Mouse (Mus musculus) regulatory T cell (primary cell): ENCODE data around the gene Ifnl3.

ENCODE experiments used
- in situ Hi-C: fragments of 300-600 bp; cut with MboI, MseI; formaldehyde crosslinking; loops from one replicate; pipeline ENCODE4 v1.15.1; 2025; ENCODE audit warnings: high pct_unique_total_duplicates

Gene Ifnl3

GRCm38 (mm10) chr7:28546649-28547048 lies 24.0 kb downstream of the Ifnl3 start:
- in situ Hi-C loops: no loop called here

GRCm38 (mm10) chr7:28547154-28547553 lies 24.5 kb downstream of the Ifnl3 start, which contains the start of gene Nccrp1:
Nccrp1 (minus strand) TSS chr7:28547254.
- in situ Hi-C loops: no loop called here

GRCm38 (mm10) chr7:28547628-28548027 lies 25.0 kb downstream of the Ifnl3 start:
- in situ Hi-C loops: no loop called here

GRCm38 (mm10) chr7:28553076-28553475 lies 30.4 kb downstream of the Ifnl3 start:
- in situ Hi-C loops: no loop called here

GRCm38 (mm10) chr7:28555939-28556535 lies 33.4 kb downstream of the Ifnl3 start:
- in situ Hi-C loops: no loop called here

DNA sequence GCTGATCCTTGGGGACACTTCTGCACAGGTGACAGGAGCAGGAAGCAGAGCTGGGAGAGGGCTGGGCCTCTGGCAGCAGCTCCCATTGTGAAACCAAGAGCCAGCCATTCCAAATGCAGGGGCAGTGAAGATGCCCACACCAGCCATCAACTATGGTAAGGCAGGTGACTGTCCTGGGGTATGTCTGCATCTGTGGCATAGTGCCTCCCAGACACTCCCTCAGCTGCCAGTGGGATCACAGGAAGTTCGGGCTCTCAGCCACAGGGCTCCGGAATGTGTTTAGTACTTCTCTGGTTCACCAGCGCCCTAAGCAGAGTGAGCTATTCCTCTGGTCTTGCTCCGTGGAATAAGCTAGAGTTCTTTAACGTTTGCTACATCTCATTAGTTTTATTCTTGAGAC lies 34.4 kb downstream of the Ifnl3 start:
- in situ Hi-C loops: no loop called here

DNA sequence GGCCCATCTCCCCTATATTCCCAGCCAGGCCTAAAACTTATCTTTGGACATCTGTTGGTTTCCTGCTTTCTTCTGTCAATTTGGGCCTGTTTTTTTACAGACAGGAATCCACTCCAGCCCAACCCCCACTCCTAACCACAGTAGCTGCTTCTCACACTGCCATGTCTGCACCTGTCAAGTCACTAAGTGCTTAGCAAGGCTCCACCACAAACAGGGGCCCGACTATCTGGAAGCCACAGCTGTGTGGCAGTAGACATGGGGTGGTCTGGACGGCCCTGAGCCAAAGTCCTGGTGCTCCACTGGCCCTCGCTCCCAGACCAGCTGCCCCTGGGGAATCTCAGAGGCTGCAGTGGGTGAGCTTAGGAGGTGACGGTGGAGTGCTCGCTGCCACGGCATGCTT lies 35.1 kb downstream of the Ifnl3 start:
- in situ Hi-C loops: no loop called here

DNA sequence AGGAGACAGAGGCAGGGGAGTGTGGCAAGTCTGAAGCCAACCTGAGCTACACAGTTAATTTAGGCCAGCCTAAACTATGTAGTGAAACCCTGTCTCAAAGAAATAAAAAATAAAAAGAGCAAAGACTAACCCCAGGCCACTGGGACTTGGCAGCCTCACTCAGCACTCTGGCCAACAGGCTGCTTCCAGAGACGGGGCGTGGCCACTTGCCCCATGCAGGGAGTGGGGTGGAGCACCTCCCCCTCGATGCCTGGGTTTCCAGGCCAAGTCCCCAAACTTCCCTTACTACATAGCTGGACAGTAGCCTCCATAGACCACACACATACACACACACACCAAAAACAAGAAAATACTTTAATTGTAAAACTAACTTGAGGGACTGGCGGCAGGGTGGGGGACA lies 35.9 kb downstream of the Ifnl3 start:
- in situ Hi-C loops: no loop called here

GRCm38 (mm10) chr7:28560856-28561255 lies 38.2 kb downstream of the Ifnl3 start:
- in situ Hi-C loops: no loop called here

DNA sequence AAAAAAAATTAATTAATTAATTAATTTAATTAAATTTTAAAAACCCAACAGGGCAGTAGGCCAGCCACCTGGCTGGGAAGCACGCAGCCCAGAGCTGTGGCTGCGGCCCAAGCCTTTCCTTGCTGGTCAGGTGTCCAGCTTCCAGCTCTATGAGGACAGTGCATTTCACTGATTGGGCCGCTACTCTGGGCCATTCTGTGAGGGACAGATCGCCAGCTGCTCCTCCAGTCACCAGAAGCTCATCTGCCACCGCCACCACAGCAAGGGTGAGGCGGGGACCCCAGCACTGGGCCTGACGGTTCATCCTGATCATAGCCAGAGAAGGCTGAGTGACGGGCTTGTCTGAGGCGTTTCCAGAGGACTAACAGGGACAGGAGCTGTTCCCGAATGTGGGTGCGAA lies 39.3 kb downstream of the Ifnl3 start:
- in situ Hi-C loops: no loop called here

GRCm38 (mm10) chr7:28562371-28562770 lies 39.7 kb downstream of the Ifnl3 start:
- in situ Hi-C loops: no loop called here

GRCm38 (mm10) chr7:28562951-28563350 lies 40.3 kb downstream of the Ifnl3 start:
- in situ Hi-C loops: no loop called here

DNA sequence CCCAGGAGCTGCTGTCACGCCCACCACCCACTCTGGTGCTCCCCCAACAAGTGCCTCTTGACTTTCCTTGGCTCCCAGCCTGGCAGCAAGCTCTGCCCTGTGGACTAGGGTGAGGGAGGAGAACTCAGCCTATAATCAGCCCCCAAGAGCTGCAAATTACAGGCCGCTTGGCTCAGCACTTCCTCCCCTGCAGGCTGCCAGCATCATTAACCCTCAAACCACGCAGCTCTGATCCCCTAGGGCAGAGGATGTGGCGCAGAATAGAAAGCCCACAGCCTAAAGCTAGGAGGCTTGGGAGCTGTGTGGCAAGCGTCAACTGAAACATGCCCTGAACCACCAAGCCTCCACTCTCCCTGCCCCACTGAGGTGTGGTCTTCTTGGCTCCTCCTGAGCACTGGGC lies 42.8 kb downstream of the Ifnl3 start:
- in situ Hi-C loops: loop anchor here (5.0 kb wide), 1 partner anchor 37 kb away; no protein-coding TSS in a partner anchor

DNA sequence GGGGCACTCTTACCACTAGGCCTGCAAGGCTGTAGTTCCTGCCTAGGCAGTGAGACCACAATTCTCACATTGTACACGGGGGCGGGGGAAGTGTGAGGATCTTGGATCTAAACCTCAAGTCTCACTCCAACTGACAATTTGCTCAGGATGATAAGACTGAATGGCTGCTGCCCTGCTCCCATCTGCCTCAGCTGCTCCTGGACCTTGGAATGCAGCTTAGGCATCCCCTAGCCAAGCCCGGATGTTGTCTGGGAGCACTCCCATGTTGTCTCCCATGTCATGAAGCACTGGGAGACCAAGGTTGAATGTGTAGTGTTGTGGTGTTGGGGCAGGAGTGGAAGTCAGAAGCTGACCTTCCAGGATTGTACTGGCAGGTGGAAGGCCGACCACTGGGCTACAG lies 44.9 kb downstream of the Ifnl3 start:
- in situ Hi-C loops: loop anchor here (5.0 kb wide), 1 partner anchor 35 kb away; no protein-coding TSS in a partner anchor

- in situ Hi-C loops: loop anchor here (5.0 kb wide), 1 partner anchor 34 kb away; no protein-coding TSS in a partner anchor
Measured at GRCm38 (mm10) chr7:28568253-28568652, 45.6 kb downstream of the Ifnl3 start.

DNA sequence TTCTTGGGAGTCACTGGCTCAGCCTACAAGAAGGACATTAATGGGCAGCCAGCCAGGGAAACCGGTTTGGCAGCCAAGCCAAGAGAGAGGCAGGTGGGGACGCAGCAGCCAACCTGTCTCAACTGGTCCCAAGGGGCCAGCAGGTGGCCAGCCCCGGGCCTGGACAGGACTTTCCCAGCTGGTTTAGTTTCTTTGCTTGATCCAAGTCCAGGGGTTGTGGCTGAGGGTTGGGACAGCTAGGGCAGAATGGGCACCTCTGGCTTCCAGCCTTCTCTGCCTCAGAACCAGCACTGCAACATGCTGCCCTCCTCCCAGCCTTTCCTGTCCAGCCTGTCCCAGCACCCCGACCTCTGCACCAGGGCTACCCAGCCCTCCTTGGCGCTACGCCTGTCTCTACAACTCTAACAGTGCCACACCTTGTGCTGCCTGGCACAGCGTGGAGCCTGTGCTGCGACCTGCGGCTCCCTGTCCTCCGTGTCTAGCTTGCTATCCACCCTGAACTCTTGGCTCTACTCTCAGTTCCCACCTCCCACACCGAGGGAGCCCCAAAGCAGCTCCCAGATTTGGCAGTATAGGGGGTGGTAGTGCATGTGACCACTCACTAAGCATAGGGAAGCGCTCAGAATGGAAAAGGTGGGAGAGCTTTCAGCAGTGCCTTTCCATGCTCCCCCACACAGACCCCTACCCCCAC lies 47.8 kb downstream of the Ifnl3 start:
- in situ Hi-C loops: loop anchor here (5.0 kb wide), 1 partner anchor 107 kb away; no protein-coding TSS in a partner anchor

DNA sequence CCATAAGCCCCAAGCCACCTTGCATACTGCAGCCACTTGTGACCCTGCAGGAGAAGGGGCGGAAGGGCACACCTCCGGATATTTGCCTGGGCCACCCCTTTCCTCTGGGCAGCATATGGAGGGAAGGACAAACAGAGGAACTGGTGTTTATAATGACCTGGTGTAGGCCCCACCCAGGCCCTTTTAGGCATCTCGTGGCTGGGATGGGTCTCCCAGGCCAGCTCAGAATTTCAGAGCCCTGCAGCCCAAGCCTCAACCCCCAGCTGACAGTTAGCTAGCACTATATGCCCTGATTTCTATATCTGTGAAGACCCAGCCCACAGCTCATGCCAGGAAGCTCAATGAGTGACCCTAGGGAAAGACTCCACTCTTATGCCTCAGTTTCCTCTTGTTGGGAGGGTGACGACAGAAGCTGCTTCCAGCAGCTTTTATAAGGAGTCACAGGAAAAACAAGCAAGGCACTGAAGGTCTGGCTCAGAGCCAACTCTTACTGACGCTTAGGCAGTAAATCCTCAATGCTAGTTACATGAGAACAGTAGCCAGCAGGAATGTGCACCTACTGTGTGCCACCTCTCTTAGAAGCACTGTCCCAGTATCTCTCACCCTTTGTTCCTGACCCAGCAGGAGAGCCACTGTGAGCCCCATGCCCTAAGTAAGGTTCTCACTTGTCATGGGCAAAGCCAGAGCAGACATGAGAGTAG lies 48.5 kb downstream of the Ifnl3 start:
- in situ Hi-C loops: loop anchor here (5.0 kb wide), 1 partner anchor 106 kb away; no protein-coding TSS in a partner anchor

DNA sequence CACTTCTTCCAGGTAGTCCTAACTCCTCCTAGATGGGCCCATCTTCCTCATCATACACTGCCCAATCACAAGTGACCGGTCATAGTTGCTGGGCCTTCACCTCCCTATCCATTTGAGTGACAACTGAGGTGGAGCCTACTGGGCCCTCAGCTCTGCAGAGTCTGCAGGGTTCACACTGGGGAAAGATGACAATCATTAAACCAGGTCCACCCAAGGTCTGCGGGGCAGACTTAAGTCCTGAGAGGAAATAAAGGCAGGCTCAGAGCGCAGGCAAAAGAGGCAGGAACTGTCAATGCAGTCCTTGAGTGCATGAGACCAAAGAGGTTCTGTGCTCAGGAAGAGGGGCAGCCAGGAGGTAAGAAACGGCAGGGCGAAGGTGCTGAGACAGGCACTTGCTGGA lies 50.1 kb downstream of the Ifnl3 start:
- in situ Hi-C loops: loop anchor here (5.0 kb wide), 1 partner anchor 105 kb away; no protein-coding TSS in a partner anchor

DNA sequence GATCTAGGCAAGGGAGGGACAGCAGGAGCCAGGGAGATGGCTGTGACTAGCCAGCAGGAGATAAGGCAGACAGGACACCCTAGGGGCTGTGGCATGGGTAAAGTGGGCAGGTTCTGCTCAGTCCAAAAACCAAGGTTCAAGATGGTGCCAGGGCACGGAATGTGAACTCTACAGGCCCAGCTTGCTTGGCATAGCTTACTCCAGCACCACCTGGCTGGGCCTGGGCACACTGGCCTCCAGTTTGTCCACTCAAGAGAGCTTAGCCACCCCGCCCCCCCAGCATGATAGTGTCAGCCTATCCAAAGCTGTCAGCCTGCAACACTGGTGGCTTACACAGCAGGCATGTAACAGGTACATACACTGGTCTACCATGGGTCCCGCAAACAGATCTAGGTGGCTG lies 50.6 kb downstream of the Ifnl3 start:
- in situ Hi-C loops: loop anchor here (5.0 kb wide), 1 partner anchor 104 kb away; no protein-coding TSS in a partner anchor
